Mouse (Mus musculus) E14TG2a.4 (cell line): ENCODE measurements around the gene Fam171a1.

ENCODE experiments used
- CTCF ChIP-seq: conservative IDR thresholded peaks from 2 replicates; pipeline ENCODE4 v1.5.1; 2014; ENCODE audit warnings: low read length
- NANOG ChIP-seq: IDR thresholded peaks from 2 replicates; pipeline ENCODE4 v1.6.1; 2014; ENCODE audit warnings: borderline replicate concordance, low read length, mixed read lengths
- POU5F1 ChIP-seq: IDR thresholded peaks from 2 replicates; pipeline ENCODE4 v1.6.1; 2014; ENCODE audit warnings: low read length, borderline replicate concordance

- TF ChIP-seq CTCF (no peak), POU5F1 (no peak), NANOG (no peak)
Measured at GRCm38 (mm10) chr2:3118969-3119368, 4.9 kb downstream of the Fam171a1 start.
